Mouse (Mus musculus) CH12.LX (cell line): Measurements from ENCODE around the gene Megf8. TPM values are rescaled to one million over a fixed set of nuclear protein-coding genes. Genes with fewer than 3 reads are reported as not detected.

Experiments used
- DNase-seq: peaks from one replicate; pipeline ENCODE4 v3.0.0-alpha.2; 2013; ENCODE audit errors: extremely low read depth
- H3K27ac ChIP-seq: 2 replicates; pipeline ENCODE4 v1.5.1; 2012; ENCODE audit warnings: low read depth, mild to moderate bottlenecking, control low read depth, moderate library complexity; ENCODE audit not compliant: insufficient read depth
- H3K27me3 ChIP-seq: replicated peaks from 2 replicates; pipeline ENCODE3; 2012; ENCODE audit warnings: inconsistent platforms
- H3K36me3 ChIP-seq, 2 experiments: replicated peaks in 1 of 2; 2 replicates each; pipeline versions ENCODE3 to v1.6.1; 2012; ENCODE audit warnings: inconsistent platforms in 1 of 2, low read length in 1 of 2, mild to moderate bottlenecking in 1 of 2, mixed read lengths in 1 of 2, moderate library complexity in 1 of 2; ENCODE audit not compliant: control insufficient read depth in 1 of 2, insufficient read depth in 1 of 2
- H3K4me1 ChIP-seq, 2 experiments: 2 replicates each; pipeline ENCODE4 v1.6.1; 2012; ENCODE audit warnings: inconsistent platforms in 1 of 2, moderate library complexity in 1 of 2; ENCODE audit not compliant: insufficient read depth in 2 of 2, control insufficient read depth in 1 of 2
- H3K4me2 ChIP-seq: 2 replicates; pipeline ENCODE4 v1.6.1; 2012; ENCODE audit warnings: low read depth, mild to moderate bottlenecking, control low read depth; ENCODE audit not compliant: poor library complexity, insufficient read depth, severe bottlenecking
- H3K4me3 ChIP-seq, 3 experiments: fragments of 150-350 bp in 1 of 3; sonication (generic) in 1 of 3; replicated peaks in 1 of 3; 2 replicates each; pipeline versions ENCODE3 to v1.5.1; 2011 to 2012; ENCODE audit warnings: low read depth in 2 of 3, low read length in 2 of 3, mild to moderate bottlenecking in 2 of 3, moderate library complexity in 2 of 3, control low read depth in 1 of 3, improper control_type of control experiment in 1 of 3, inconsistent platforms in 1 of 3, mixed read lengths in 1 of 3; ENCODE audit not compliant: poor library complexity in 1 of 3
- H3K79me2 ChIP-seq: replicated peaks from 2 replicates; pipeline ENCODE4 v1.6.1; 2012; ENCODE audit warnings: mild to moderate bottlenecking, moderate library complexity; ENCODE audit not compliant: control insufficient read depth, poor library complexity, insufficient read depth, severe bottlenecking; ENCODE audit errors: extremely low read depth
- H3K9ac ChIP-seq: 2 replicates; pipeline ENCODE4 v1.6.1; 2012; ENCODE audit warnings: low read depth, mild to moderate bottlenecking, control low read depth, moderate library complexity; ENCODE audit not compliant: insufficient read depth
- H3K9me3 ChIP-seq: replicated peaks from 2 replicates; pipeline ENCODE3; 2012; ENCODE audit warnings: low read length, inconsistent platforms, mixed read lengths
- BHLHE40 ChIP-seq: IDR thresholded peaks from 2 replicates; pipeline ENCODE4 v1.6.1; 2011; ENCODE audit warnings: mild to moderate bottlenecking, low read depth, low read length, improper control_type of control experiment
- CHD1 ChIP-seq: IDR thresholded peaks from 2 replicates; pipeline ENCODE4 v1.6.1; 2012; ENCODE audit warnings: low read depth, low read length, improper control_type of control experiment, inconsistent platforms
- CHD2 ChIP-seq: IDR thresholded peaks from 2 replicates; pipeline ENCODE4 v1.6.1; 2011; ENCODE audit warnings: low read length, improper control_type of control experiment
- ELF1 ChIP-seq: IDR thresholded peaks from 2 replicates; pipeline ENCODE4 v1.6.1; 2014; ENCODE audit warnings: low read depth, mild to moderate bottlenecking, inconsistent platforms, low read length, improper control_type of control experiment
- ETS1 ChIP-seq: conservative IDR thresholded peaks from 2 replicates; pipeline ENCODE4 v1.6.1; 2012; ENCODE audit warnings: low read depth, mild to moderate bottlenecking, inconsistent platforms, low read length, improper control_type of control experiment, moderate library complexity
- MAX ChIP-seq: IDR thresholded peaks from 2 replicates; pipeline ENCODE4 v1.6.1; 2011; ENCODE audit warnings: low read length, improper control_type of control experiment
- MEF2A ChIP-seq: IDR thresholded peaks from 2 replicates; pipeline ENCODE4 v1.6.1; 2014; ENCODE audit warnings: low read depth, mild to moderate bottlenecking, inconsistent platforms, low read length, improper control_type of control experiment, borderline replicate concordance
- MXI1 ChIP-seq: IDR thresholded peaks from 2 replicates; pipeline ENCODE4 v1.6.1; 2011; ENCODE audit warnings: mild to moderate bottlenecking, low read depth, low read length, improper control_type of control experiment
- MYC ChIP-seq: IDR thresholded peaks from 2 replicates; pipeline ENCODE4 v1.6.1; 2011; ENCODE audit warnings: low read depth, mild to moderate bottlenecking, improper control_type of control experiment, low read length
- NRF1 ChIP-seq: IDR thresholded peaks from 2 replicates; pipeline ENCODE4 v1.6.1; 2014; ENCODE audit warnings: low read depth, mild to moderate bottlenecking, inconsistent platforms, low read length, improper control_type of control experiment, moderate library complexity
- PAX5 ChIP-seq: IDR thresholded peaks from 2 replicates; pipeline ENCODE4 v1.6.1; 2012; ENCODE audit warnings: low read length, inconsistent platforms, mixed read lengths
- POLR2A ChIP-seq: IDR thresholded peaks from 2 replicates; pipeline ENCODE4 v1.6.1; 2011; ENCODE audit warnings: low read depth, mild to moderate bottlenecking, improper control_type of control experiment, low read length
- POLR2AphosphoS2 ChIP-seq: IDR thresholded peaks from 2 replicates; pipeline ENCODE4 v1.6.1; 2011; ENCODE audit warnings: low read depth, low read length, improper control_type of control experiment
- RAD21 ChIP-seq: IDR thresholded peaks from 2 replicates; pipeline ENCODE4 v1.6.1; 2011; ENCODE audit warnings: low read depth, mild to moderate bottlenecking, low read length, improper control_type of control experiment, moderate library complexity
- SMC3 ChIP-seq: IDR thresholded peaks from 2 replicates; pipeline ENCODE4 v1.6.1; 2011; ENCODE audit warnings: low read depth, low read length, improper control_type of control experiment
- TBP ChIP-seq: conservative IDR thresholded peaks from 2 replicates; pipeline ENCODE4 v1.6.1; 2011; ENCODE audit warnings: low read depth, low read length, improper control_type of control experiment
- UBTF ChIP-seq: IDR thresholded peaks from 2 replicates; pipeline ENCODE4 v1.6.1; 2012; ENCODE audit warnings: low read depth, mild to moderate bottlenecking, inconsistent platforms, low read length, improper control_type of control experiment, moderate library complexity
- ZMIZ1 ChIP-seq: IDR thresholded peaks from 2 replicates; pipeline ENCODE4 v1.6.1; 2012; ENCODE audit warnings: low read depth, mild to moderate bottlenecking, inconsistent platforms, low read length, improper control_type of control experiment
- dilution Hi-C: fragments of 300-500 bp; cut with MboI; formaldehyde crosslinking; loops from 2 replicates; pipeline ENCODE4 v1.14.3; 2020; ENCODE audit warnings: low sequenced_read_pairs; ENCODE audit not compliant: extremely low pct_unique_long_range_greater_than_20kb, extremely low pct_ligation_motif_present
- in situ Hi-C: fragments of 300-500 bp; cut with MboI; formaldehyde crosslinking; loops from 3 replicates; pipeline ENCODE4 v1.14.3; 2019; ENCODE audit warnings: low sequenced_read_pairs, low pct_ligation_motif_present, low pct_unique_long_range_greater_than_20kb, mixed read lengths
- polyA plus RNA-seq: library from polyadenylated mRNA; unstranded; fragments of >175 nt; gene quantifications from 2 replicates; pipeline ENCODE4 v1.2.1, GENCODE M21; 2012; ENCODE audit warnings: low read depth; ENCODE audit not compliant: insufficient read length
- total RNA-seq, 2 experiments: library from RNA; depleted of rRNA; stranded (reverse); fragments of 300-350 nt in 1 of 2; fragments of >200 nt in 1 of 2; gene quantifications; 2 replicates each; pipeline ENCODE4 v1.2.3; 2012 to 2014

Gene Megf8
- total and polyA plus RNA-seq, 3 experiments, result 0.62 to 1.7 (median 1.2) TPM

DNA sequence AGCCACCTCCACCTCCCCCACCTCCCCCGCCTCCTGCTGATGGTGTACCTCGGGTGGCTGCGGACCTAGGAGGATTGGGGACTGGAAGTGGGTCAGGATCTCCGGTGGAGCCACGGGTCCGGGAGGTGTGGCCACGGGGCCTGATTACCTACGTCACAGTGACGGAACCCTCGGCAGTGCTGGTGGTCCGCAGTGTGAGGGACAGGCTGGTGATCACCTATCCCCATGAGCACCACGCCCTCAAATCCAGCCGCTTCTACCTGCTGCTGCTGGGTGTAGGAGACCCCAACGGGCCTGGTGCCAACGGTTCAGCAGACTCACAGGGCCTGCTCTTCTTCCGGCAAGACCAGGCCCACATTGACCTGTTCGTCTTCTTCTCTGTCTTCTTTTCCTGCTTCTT lies 46.7 kb downstream of the Megf8 start:
- dilution Hi-C loops (no loop called here), in situ Hi-C loops (no loop called here)
- no peaks in the 10 kb centered on the region for H3K79me2 ChIP-seq
- peaks cover 31% of the 10 kb centered on the region for H3K27me3 ChIP-seq
- peaks cover 0 to 3% of the 10 kb centered on the region in 2 experiments; a peak in 1 of 4 replicates for H3K4me1 ChIP-seq
- no peak overlapping the region for H3K9ac ChIP-seq
- TF ChIP-seq ELF1 (no peak), BHLHE40 (no peak), ZMIZ1 (no peak), MXI1 (no peak), ETS1 (no peak), POLR2A (no peak), RAD21 (no peak), PAX5 (no peak), UBTF (no peak), MYC (no peak), MAX (no peak)
- no peak overlapping the region for H3K4me3 ChIP-seq
- no peak overlapping the region for H3K27ac ChIP-seq
- no peaks in the 10 kb centered on the region for H3K9me3 ChIP-seq
- no peak for DNase-seq
- no peak overlapping the region for H3K4me2 ChIP-seq
- no peaks in the 10 kb centered on the region for H3K36me3 ChIP-seq

DNA sequence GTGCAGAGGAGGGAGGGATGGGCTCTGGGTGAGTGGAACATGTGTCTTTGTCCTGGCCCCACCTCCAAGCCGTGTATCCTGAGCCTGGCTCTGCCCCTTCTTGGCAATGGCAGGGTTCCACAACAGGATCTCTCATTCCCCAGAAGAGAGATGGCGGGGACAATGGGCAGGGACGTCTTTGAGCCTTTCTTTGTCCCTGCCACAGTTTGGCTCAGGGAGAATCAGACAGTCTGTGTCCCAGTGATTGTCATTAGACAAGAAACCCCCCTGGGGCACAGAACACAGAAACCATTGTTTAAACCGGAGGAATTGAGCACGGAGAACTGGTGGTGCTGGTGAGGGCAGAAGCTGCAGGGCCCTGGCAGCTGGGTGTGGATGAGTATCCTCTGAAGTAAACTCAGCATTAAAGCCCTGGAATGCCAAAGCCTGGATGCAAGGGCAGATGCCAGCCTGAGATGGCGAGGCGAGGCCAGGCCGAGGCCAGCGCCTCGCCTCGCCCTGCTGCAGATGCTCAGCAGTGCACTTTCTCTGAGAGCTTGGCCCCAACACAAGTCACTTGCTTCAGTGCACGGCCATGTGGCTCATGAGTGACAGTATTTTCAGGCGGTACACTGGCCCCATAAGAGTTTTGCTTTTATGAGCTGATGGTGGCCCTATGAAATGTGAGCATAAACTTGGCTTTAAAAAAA lies 49.1 kb downstream of the Megf8 start:
- in situ Hi-C loops (no loop called here), dilution Hi-C loops (no loop called here)
- Histone ChIP-seq H3K4me3 (no peak overlapping the region), H3K9me3 (no peaks in the 10 kb centered on the region), H3K4me2 (no peak overlapping the region), H3K27me3 (peaks cover 52% of the 10 kb centered on the region), H3K27ac (no peak overlapping the region), H3K79me2 (no peaks in the 10 kb centered on the region), H3K4me1 (peaks cover 0 to 3% of the 10 kb centered on the region in 2 experiments; a peak in 1 of 4 replicates), H3K9ac (no peak overlapping the region), H3K36me3 (no peaks in the 10 kb centered on the region)
- no peak for DNase-seq
- TF ChIP-seq ZMIZ1, result no peak
- TF ChIP-seq POLR2AphosphoS2, result no peak
- TF ChIP-seq ETS1, result no peak
- TF ChIP-seq MYC, result no peak
- TF ChIP-seq CHD2, result no peak
- no peak for TF ChIP-seq TBP
- TF ChIP-seq MAX, result no peak
- TF ChIP-seq UBTF, result no peak
- no peak for TF ChIP-seq SMC3
- no peak for TF ChIP-seq CHD1
- no peak for TF ChIP-seq RAD21
- TF ChIP-seq MEF2A, result no peak
- TF ChIP-seq NRF1, result no peak
